Mouse (Mus musculus) cortical plate, adult 2 months (tissue): ENCODE results near the gene Sav1.

Source experiments
- CTCF ChIP-seq: fragments of 200-500 bp; IDR thresholded peaks from 2 replicates; pipeline ENCODE4 v1.5.1; 2011; ENCODE audit warnings: mild to moderate bottlenecking, control low read depth, low read length; ENCODE audit not compliant: insufficient read depth; ENCODE audit errors: extremely low read depth
- POLR2A ChIP-seq: fragments of 200-500 bp; IDR thresholded peaks from 2 replicates; pipeline ENCODE4 v1.6.1; 2011; ENCODE audit warnings: mild to moderate bottlenecking, low read length, control low read depth; ENCODE audit not compliant: insufficient read depth; ENCODE audit errors: extremely low read depth

- TF ChIP-seq CTCF, result no peak
- no peak for TF ChIP-seq POLR2A
Observed at GRCm38 (mm10) chr12:70015936-70016335, 29.1 kb upstream of the Sav1 start.
